Mouse (Mus musculus) ovary, postnatal 14 days (tissue): Measurements from ENCODE around the gene Gnat1.

ENCODE experiments used
- DNase-seq: peaks from one replicate; pipeline ENCODE4 v3.0.0; 2022; ENCODE audit warnings: low spot score

Gnat1 gene

GRCm38 (mm10) chr9:107645153-107645510, 34.4 kb downstream of the Gnat1 start:
- DNase-seq = no peak

GRCm38 (mm10) chr9:107644495-107645152, 34.9 kb downstream of the Gnat1 start:
- peak; percentile 96 for DNase-seq

GRCm38 (mm10) chr9:107643544-107644214, 35.8 kb downstream of the Gnat1 start:
- DNase-seq = no peak

GRCm38 (mm10) chr9:107641666-107642065, 37.8 kb downstream of the Gnat1 start:
- no peak for DNase-seq

GRCm38 (mm10) chr9:107640257-107640772, 39.2 kb downstream of the Gnat1 start:
- DNase-seq = no peak

GRCm38 (mm10) chr9:107637070-107637469, 42.4 kb downstream of the Gnat1 start:
- no peak for DNase-seq

- DNase-seq = peak; percentile 95
Observed at GRCm38 (mm10) chr9:107635279-107636028, 44.1 kb downstream of the Gnat1 start, which contains the start of gene Gnai2. TSS of gene Gnai2 (minus strand) at chr9:107635367.

GRCm38 (mm10) chr9:107634406-107635278, 44.9 kb downstream of the Gnat1 start:
- DNase-seq = no peak

- DNase-seq = no peak
Observed at GRCm38 (mm10) chr9:107633661-107634405, 45.7 kb downstream of the Gnat1 start.

- peak; percentile 69 for DNase-seq
Observed at GRCm38 (mm10) chr9:107633091-107633660, 46.3 kb downstream of the Gnat1 start.

- no peak for DNase-seq
Observed at GRCm38 (mm10) chr9:107632478-107632877, 47.0 kb downstream of the Gnat1 start.

GRCm38 (mm10) chr9:107631861-107632260, 47.7 kb downstream of the Gnat1 start:
- no peak for DNase-seq

- no peak for DNase-seq
Observed at GRCm38 (mm10) chr9:107631311-107631826, 48.1 kb downstream of the Gnat1 start.

GRCm38 (mm10) chr9:107630576-107630975, 48.9 kb downstream of the Gnat1 start:
- no peak for DNase-seq

- DNase-seq = no peak
Observed at GRCm38 (mm10) chr9:107629901-107630425, 49.5 kb downstream of the Gnat1 start.

GRCm38 (mm10) chr9:107629411-107629730, 50.1 kb downstream of the Gnat1 start:
- DNase-seq = no peak

GRCm38 (mm10) chr9:107628721-107629410, 50.6 kb downstream of the Gnat1 start:
- DNase-seq = no peak

- DNase-seq = no peak
Observed at GRCm38 (mm10) chr9:107627387-107628255, 51.9 kb downstream of the Gnat1 start.

- peak; percentile 77 for DNase-seq
Observed at GRCm38 (mm10) chr9:107626844-107627277, 52.7 kb downstream of the Gnat1 start.
